Mouse (Mus musculus): ENCODE results near the gene Cit. TPM values are rescaled to one million over a fixed set of nuclear protein-coding genes. Genes with fewer than 3 reads are reported as not detected.

Cit gene
- polyA plus RNA-seq, 1 experiment from 2014 or later, result 46.7 TPM

DNA sequence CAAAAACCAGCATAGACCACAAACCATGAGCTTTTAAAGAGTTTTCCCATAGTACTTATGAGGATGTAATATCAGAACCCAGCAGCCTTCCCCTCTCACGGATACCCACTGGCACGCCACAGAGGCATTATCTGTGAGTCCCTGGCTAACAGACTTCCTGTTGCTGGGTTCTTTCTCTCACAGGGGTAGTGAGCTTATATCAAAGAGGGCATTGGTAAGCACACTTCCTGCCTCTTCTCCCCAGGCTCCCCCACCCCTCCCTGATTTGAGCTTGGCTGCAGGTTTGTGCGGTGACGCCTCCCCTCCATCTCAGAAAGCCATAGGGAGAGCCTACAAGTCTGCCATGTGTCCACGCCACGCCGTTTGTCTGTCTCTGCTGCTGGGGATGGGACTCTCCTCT, 184.0 kb downstream of the Cit start:
- Histone ChIP-seq H3K9me3 (ENCODE audit: low read depth, low read length) (no peaks in the 10 kb centered on the region), H3K4me2 (no peak overlapping the region), H3K27ac (ENCODE audit: low read depth) (no peak overlapping the region), H3K4me1 (ENCODE audit: insufficient read depth) (no peaks in the 10 kb centered on the region), H3K4me3 (ENCODE audit: low read depth, low read length) (no peak overlapping the region), H3K9ac (no peak overlapping the region), H3K36me3 (ENCODE audit: insufficient read depth) (no peaks in the 10 kb centered on the region), H3K27me3 (ENCODE audit: insufficient read depth, low read length) (no peaks in the 10 kb centered on the region)
- no peak for TF ChIP-seq CTCF (IDR thresholded peaks at IDR 0.05; ENCODE audit: low read depth)
- WGBS, result 49% methylated on average over 7 of the region's 7 CpGs
- DNase-seq, result no peak
- no peak for ATAC-seq (ENCODE audit: insufficient read depth)

DNA sequence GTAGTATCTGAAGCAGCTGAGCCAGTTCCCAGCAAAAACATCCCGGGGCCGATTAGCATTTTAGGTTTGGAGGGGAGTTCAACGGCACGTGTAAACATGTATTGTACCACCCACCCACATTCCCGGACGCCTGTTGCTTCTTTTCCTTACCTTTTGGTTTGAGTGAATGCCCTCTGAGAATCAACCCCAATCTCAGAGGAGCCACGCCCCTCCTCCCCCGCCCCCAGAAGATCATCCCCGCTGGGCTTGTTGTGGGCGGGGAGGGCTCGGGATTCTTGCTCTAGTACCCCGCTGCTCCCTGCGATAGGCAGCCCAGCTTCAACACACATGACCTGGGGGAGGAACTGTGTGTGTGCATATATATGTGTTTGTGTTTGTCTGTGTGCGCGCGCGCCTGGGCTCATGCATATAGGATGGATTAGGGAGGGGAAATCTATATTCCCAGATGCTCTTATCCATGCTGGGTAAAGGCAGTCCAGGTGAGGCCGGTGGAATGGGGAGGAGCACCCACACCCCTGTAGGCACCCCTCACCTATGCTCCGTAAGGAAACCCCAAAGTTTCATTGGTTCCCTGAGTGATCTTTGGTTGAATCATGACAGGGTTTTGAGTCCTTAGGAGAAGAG, 185.6 kb downstream of the Cit start:
- 4% methylated on average over 19 of the region's 19 CpGs for WGBS
- Histone ChIP-seq H3K36me3 (ENCODE audit: insufficient read depth) (no peaks in the 10 kb centered on the region), H3K27me3 (ENCODE audit: insufficient read depth, low read length) (no peaks in the 10 kb centered on the region), H3K27ac (ENCODE audit: low read depth) (no peak overlapping the region), H3K4me3 (ENCODE audit: low read depth, low read length) (no peak overlapping the region), H3K4me1 (ENCODE audit: insufficient read depth) (no peaks in the 10 kb centered on the region), H3K9me3 (ENCODE audit: low read depth, low read length) (no peaks in the 10 kb centered on the region), H3K4me2 (peak overlapping the region; percentile 35), H3K9ac (peak overlapping the region; percentile 14; the same call in 1 of the 2 replicates)
- ATAC-seq (ENCODE audit: insufficient read depth) (peak; percentile 58; the same call in 1 of the 2 replicates), DNase-seq (no peak)
- TF ChIP-seq CTCF (IDR thresholded peaks at IDR 0.05; ENCODE audit: low read depth), result no peak

DNA sequence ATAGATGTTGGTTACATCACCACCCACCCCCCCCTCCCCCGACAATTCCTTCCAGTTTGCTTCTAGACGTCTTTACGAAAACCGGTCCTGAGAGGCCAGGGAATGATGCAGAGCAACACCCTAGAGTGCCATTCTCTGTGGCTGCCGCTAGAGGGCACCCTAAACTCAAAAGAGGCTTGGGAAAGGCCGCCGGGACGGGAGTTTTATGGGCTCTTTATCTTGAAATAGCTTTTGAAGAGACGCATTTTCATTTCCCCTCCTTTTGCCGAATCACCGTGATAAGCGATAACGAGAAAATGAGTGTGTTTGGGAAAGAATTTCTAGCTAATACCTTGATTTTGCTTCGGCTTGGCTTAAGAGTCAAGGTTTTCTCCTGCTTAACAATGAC, 186.1 kb downstream of the Cit start:
- 3% methylated on average over 14 of the region's 14 CpGs for WGBS
- no peaks in the 10 kb centered on the region for H3K9me3 ChIP-seq (ENCODE audit: low read depth, low read length)
- peak; percentile 88 for TF ChIP-seq CTCF (IDR thresholded peaks at IDR 0.05; ENCODE audit: low read depth)
- DNase-seq, result peak; percentile 92
- no peak overlapping the region for H3K4me3 ChIP-seq (ENCODE audit: low read depth, low read length)
- ATAC-seq (ENCODE audit: insufficient read depth), result peak; percentile 36; the same call in 1 of the 2 replicates
- peak overlapping the region; percentile 35; the same call in 1 of the 2 replicates for H3K4me2 ChIP-seq
- no peak overlapping the region for H3K9ac ChIP-seq
- H3K27me3 ChIP-seq (ENCODE audit: insufficient read depth, low read length), result no peaks in the 10 kb centered on the region
- no peaks in the 10 kb centered on the region for H3K4me1 ChIP-seq (ENCODE audit: insufficient read depth)
- H3K36me3 ChIP-seq (ENCODE audit: insufficient read depth), result no peaks in the 10 kb centered on the region
- H3K27ac ChIP-seq (ENCODE audit: low read depth), result no peak overlapping the region

DNA sequence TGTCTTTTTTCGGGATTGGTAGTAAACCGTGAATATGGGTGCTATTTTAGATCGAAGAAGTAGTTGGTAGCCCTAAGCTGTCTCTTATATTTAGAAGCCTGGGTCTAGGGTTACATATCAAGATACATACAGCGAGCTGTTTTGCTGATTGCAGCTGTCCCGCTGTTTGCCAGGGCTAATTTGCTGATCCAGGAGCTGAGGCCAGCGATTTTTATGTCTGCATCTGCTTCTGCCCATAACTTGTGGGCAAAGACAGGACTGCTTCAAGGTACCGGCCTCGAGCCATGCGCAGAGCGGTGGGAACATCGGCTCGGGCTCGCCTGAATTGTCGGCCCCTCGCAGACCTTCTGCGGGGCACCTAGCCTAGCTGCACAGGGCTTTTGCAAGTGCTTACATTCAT, 191.4 kb downstream of the Cit start:
- H3K9me3 ChIP-seq (ENCODE audit: low read depth, low read length), result no peaks in the 10 kb centered on the region
- H3K27me3 ChIP-seq (ENCODE audit: insufficient read depth, low read length), result no peaks in the 10 kb centered on the region
- H3K4me3 ChIP-seq (ENCODE audit: low read depth, low read length), result no peak overlapping the region
- WGBS, result 62% methylated on average over 16 of the region's 16 CpGs
- no peak overlapping the region for H3K27ac ChIP-seq (ENCODE audit: low read depth)
- H3K4me1 ChIP-seq (ENCODE audit: insufficient read depth), result no peaks in the 10 kb centered on the region
- H3K4me2 ChIP-seq, result no peak overlapping the region
- no peaks in the 10 kb centered on the region for H3K36me3 ChIP-seq (ENCODE audit: insufficient read depth)
- no peak for DNase-seq
- H3K9ac ChIP-seq, result no peak overlapping the region
- TF ChIP-seq CTCF (IDR thresholded peaks at IDR 0.05; ENCODE audit: low read depth), result no peak
- ATAC-seq (ENCODE audit: insufficient read depth), result no peak

DNA sequence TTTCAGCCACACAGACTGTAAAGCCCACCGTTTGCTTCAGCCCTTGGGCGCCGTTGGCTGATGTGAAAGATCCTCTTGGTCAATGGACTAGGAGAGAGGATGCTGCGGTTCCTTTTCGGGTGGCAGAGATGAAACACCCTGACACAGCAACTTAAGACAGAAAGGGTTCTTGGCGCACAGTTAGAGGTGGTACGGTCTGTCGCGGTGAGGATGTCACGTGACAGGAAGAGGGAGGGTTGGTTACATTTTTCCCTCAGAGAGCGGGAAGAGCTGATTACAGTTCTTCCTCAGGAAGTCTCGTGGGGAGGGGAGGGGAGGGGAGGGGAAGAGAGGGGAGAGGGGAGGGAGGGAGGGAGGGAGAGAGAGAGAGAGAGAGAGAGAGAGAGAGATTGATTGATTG, 192.7 kb downstream of the Cit start:
- ATAC-seq (ENCODE audit: insufficient read depth) (no peak), DNase-seq (no peak)
- H3K9ac ChIP-seq, result no peak overlapping the region
- WGBS, result 53% methylated on average over 12 of the region's 12 CpGs
- no peak overlapping the region for H3K27ac ChIP-seq (ENCODE audit: low read depth)
- H3K9me3 ChIP-seq (ENCODE audit: low read depth, low read length), result no peaks in the 10 kb centered on the region
- no peaks in the 10 kb centered on the region for H3K4me1 ChIP-seq (ENCODE audit: insufficient read depth)
- no peak overlapping the region for H3K4me2 ChIP-seq
- H3K4me3 ChIP-seq (ENCODE audit: low read depth, low read length), result no peak overlapping the region
- TF ChIP-seq CTCF (IDR thresholded peaks at IDR 0.05; ENCODE audit: low read depth), result no peak
- H3K27me3 ChIP-seq (ENCODE audit: insufficient read depth, low read length), result no peaks in the 10 kb centered on the region
- no peaks in the 10 kb centered on the region for H3K36me3 ChIP-seq (ENCODE audit: insufficient read depth)

DNA sequence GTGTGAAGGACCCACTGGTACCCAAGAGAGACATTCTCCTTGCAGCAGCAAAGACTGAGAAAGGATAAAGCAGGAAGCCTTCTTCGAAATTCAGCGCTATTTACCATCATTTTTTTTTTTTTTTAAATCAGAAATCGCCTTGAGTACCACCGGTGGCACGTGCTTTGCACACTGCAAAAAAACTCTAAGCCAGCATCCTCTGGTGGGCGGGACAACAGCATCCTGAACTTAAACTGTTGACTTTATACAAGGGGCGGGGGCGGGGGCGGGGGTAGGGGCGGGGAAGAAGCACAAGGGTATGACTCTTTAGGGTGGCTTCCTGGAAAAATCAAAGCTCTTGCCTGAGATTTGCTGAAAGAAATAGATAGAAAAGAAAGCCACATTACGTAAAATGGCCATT, 194.6 kb downstream of the Cit start:
- Histone ChIP-seq H3K9ac (no peak overlapping the region), H3K4me3 (ENCODE audit: low read depth, low read length) (0 out of 2 replicates have a peak overlapping the region, but pooled peaks have one; percentile 6), H3K4me1 (ENCODE audit: insufficient read depth) (no peaks in the 10 kb centered on the region), H3K36me3 (ENCODE audit: insufficient read depth) (no peaks in the 10 kb centered on the region), H3K27me3 (ENCODE audit: insufficient read depth, low read length) (no peaks in the 10 kb centered on the region), H3K4me2 (peak overlapping the region; percentile 48), H3K9me3 (ENCODE audit: low read depth, low read length) (no peaks in the 10 kb centered on the region), H3K27ac (ENCODE audit: low read depth) (no peak overlapping the region)
- 22% methylated on average over 11 of the region's 11 CpGs for WGBS
- ATAC-seq (ENCODE audit: insufficient read depth), result no peak
- TF ChIP-seq CTCF (IDR thresholded peaks at IDR 0.05; ENCODE audit: low read depth), result no peak
- DNase-seq, result peak; percentile 27

DNA sequence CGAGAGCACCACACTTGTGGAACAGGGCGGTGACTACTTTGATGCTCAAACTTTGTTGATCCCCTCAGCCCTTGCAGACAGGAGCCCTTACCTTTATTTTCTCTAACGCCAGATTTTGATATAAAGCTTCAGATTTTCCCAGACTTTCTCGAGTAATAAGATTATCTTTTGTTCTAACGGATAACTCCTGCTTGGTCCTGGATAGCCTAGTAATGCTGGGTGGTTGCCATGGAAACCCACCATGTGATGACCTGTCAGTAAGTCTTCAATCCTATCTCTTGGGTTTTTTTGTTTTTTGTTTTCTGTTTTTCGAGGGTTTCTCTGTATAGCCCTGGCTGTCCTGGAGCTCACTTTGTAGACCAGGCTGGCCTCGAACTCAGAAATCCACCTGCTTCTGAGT, 197.2 kb downstream of the Cit start:
- H3K27me3 ChIP-seq (ENCODE audit: insufficient read depth, low read length), result no peaks in the 10 kb centered on the region
- no peak overlapping the region for H3K9ac ChIP-seq
- no peaks in the 10 kb centered on the region for H3K36me3 ChIP-seq (ENCODE audit: insufficient read depth)
- H3K4me2 ChIP-seq, result no peak overlapping the region
- no peak for TF ChIP-seq CTCF (IDR thresholded peaks at IDR 0.05; ENCODE audit: low read depth)
- H3K9me3 ChIP-seq (ENCODE audit: low read depth, low read length), result no peaks in the 10 kb centered on the region
- ATAC-seq (ENCODE audit: insufficient read depth) (no peak), DNase-seq (no peak)
- 68% methylated on average over 7 of the region's 7 CpGs for WGBS
- no peaks in the 10 kb centered on the region for H3K4me1 ChIP-seq (ENCODE audit: insufficient read depth)
- no peak overlapping the region for H3K4me3 ChIP-seq (ENCODE audit: low read depth, low read length)
- H3K27ac ChIP-seq (ENCODE audit: low read depth), result no peak overlapping the region

All from lung, embryonic 14.5 days (tissue).